Mouse (Mus musculus) CD4-positive, CD25-positive, alpha-beta regulatory T cell, adult 9 weeks (primary cell): ENCODE results near the gene Zfp324. TPM values are rescaled to one million over a fixed set of nuclear protein-coding genes. Genes with fewer than 3 reads are reported as not detected.

Experiments used
- polyA plus RNA-seq: library from polyadenylated mRNA; unstranded; fragments of 100-300 nt; shearing (Covaris generic); gene quantifications from one replicate; pipeline ENCODE4 v1.2.1, GENCODE M21; 2017

The Zfp324 gene
- polyA plus RNA-seq = 6.6 TPM

GRCm38 (mm10) chr7:12965678-12966091 is at the start of gene Zfp324:
Zfp324 (plus strand) TSS chr7:12965838.

GRCm38 (mm10) chr7:12921705-12922465 is 43.8 kb upstream of the Zfp324 start, which contains the start of gene Rps5:
Rps5 (plus strand) TSS chr7:12922290.

GRCm38 (mm10) chr7:12927191-12927680 is 38.4 kb upstream of the Zfp324 start, which contains the start of gene Rnf225:
Rnf225 (plus strand) TSS chr7:12927416.

GRCm38 (mm10) chr7:12977682-12978389 is 12.2 kb downstream of the Zfp324 start, which contains the start of gene Zfp446:
Zfp446 (plus strand) TSS chr7:12977848.

GRCm38 (mm10) chr7:12998053-12998452 is 32.4 kb downstream of the Zfp324 start, which contains the start of gene Slc27a5:
Slc27a5 (minus strand) TSS chr7:12998192.

GRCm38 (mm10) chr7:12998851-12999250 is 33.2 kb downstream of the Zfp324 start, which contains the start of gene Trim28:
Trim28 (plus strand) TSS chr7:12999114.

GRCm38 (mm10) chr7:13010005-13010908 is 44.6 kb downstream of the Zfp324 start, which contains the start of gene Zbtb45:
Zbtb45 (minus strand) TSS chr7:13010034.

Other genes with a start within 250 kb of the Zfp324 start
- not detected for gene Vmn2r56, start 230.8 kb upstream of the Zfp324 start, polyA plus RNA-seq
- gene Zscan18, start 162.2 kb upstream of the Zfp324 start, polyA plus RNA-seq = 1.7 TPM
- 21.4 TPM for gene Zfp329, start 147.0 kb upstream of the Zfp324 start, polyA plus RNA-seq
- 95.0 TPM for gene Zfp110, start 131.1 kb upstream of the Zfp324 start, polyA plus RNA-seq
- gene Zfp128, start 84.7 kb upstream of the Zfp324 start, polyA plus RNA-seq = 3.8 TPM
- gene Zscan22, start 68.0 kb upstream of the Zfp324 start, polyA plus RNA-seq = 14.7 TPM
- 1,332 TPM for gene Rps5, start 43.5 kb upstream of the Zfp324 start, polyA plus RNA-seq
- gene Rnf225, start 38.4 kb upstream of the Zfp324 start, polyA plus RNA-seq = not detected
- gene Zfp446, start 12.0 kb downstream of the Zfp324 start, polyA plus RNA-seq = 10.2 TPM
- gene Slc27a5, start 32.4 kb downstream of the Zfp324 start, polyA plus RNA-seq = 0.16 TPM
- gene Trim28, start 33.3 kb downstream of the Zfp324 start, polyA plus RNA-seq = 38.1 TPM
- gene Zbtb45, start 44.2 kb downstream of the Zfp324 start, polyA plus RNA-seq = 3.6 TPM
- gene Chmp2a, start 69.0 kb downstream of the Zfp324 start, polyA plus RNA-seq = 310 TPM
- 7.8 TPM for gene Ube2m, start 72.4 kb downstream of the Zfp324 start, polyA plus RNA-seq
- 0.45 TPM for gene Mzf1, start 88.9 kb downstream of the Zfp324 start, polyA plus RNA-seq
- not detected for gene Vmn1r85, start 129.3 kb downstream of the Zfp324 start, polyA plus RNA-seq
- gene Vmn1r86, start 154.1 kb downstream of the Zfp324 start, polyA plus RNA-seq = 0.04 TPM
- not detected for gene Vmn1r87, start 174.3 kb downstream of the Zfp324 start, polyA plus RNA-seq
- gene Vmn1r88, start 193.7 kb downstream of the Zfp324 start, polyA plus RNA-seq = 0.04 TPM
- not detected for gene Vmn1r89, start 247.2 kb downstream of the Zfp324 start, polyA plus RNA-seq